Mouse (Mus musculus) brain, embryonic 14.5 days (tissue): ENCODE data around the gene Fez2. TPM values are rescaled to one million over a fixed set of nuclear protein-coding genes. Genes with fewer than 3 reads are reported as not detected.

ENCODE experiments used
- DNase-seq: peaks from one replicate; pipeline ENCODE4 v3.0.0-alpha.2; 2011; ENCODE audit warnings: low read depth
- CTCF ChIP-seq: fragments of 200-500 bp; IDR thresholded peaks from 2 replicates; pipeline ENCODE4 v1.5.1; 2012; ENCODE audit warnings: inconsistent platforms, mild to moderate bottlenecking, moderate library complexity, borderline replicate concordance; ENCODE audit not compliant: insufficient read depth, insufficient read length; ENCODE audit errors: extremely low read depth
- POLR2A ChIP-seq: fragments of 200-500 bp; IDR thresholded peaks from 2 replicates; pipeline ENCODE4 v1.6.1; 2012; ENCODE audit warnings: mild to moderate bottlenecking, inconsistent platforms, borderline replicate concordance; ENCODE audit not compliant: poor library complexity, insufficient read depth, insufficient read length, severe bottlenecking; ENCODE audit errors: extremely low read depth
- polyA plus RNA-seq: library from polyadenylated mRNA; depleted of rRNA; stranded (reverse); fragments of >200 nt; gene quantifications from 2 replicates; pipeline ENCODE4 v1.2.3, GENCODE M21; 2012

The Fez2 gene
- polyA plus RNA-seq, 1 experiment = 35.2 TPM

GRCm38 (mm10) chr17:78444826-78445225 is 26.9 kb upstream of the Fez2 start:
- TF ChIP-seq CTCF (no peak), POLR2A (no peak)

GRCm38 (mm10) chr17:78440771-78441170 is 22.8 kb upstream of the Fez2 start:
- DNase-seq = no peak
- TF ChIP-seq CTCF = no peak
- TF ChIP-seq POLR2A = no peak

More at GRCm38 (mm10) chr17:78444826-78445225, 26.9 kb upstream of the Fez2 start:
- DNase-seq = no peak

GRCm38 (mm10) chr17:78437161-78437560 is 19.2 kb upstream of the Fez2 start:
- DNase-seq = no peak
- TF ChIP-seq POLR2A (no peak), CTCF (no peak)

- TF ChIP-seq POLR2A (no peak), CTCF (no peak)
These were observed 17.7 kb upstream of the Fez2 start for GRCm38 (mm10) chr17:78435661-78436060.

GRCm38 (mm10) chr17:78434746-78435145 is 16.8 kb upstream of the Fez2 start:
- DNase-seq = peak; percentile 22
- TF ChIP-seq CTCF (peak; percentile 75), POLR2A (no peak)

More at GRCm38 (mm10) chr17:78435661-78436060, 17.7 kb upstream of the Fez2 start:
- DNase-seq = no peak

- no peak for DNase-seq
- TF ChIP-seq CTCF = peak; percentile 37; the same call in 1 of the 2 replicates
- TF ChIP-seq POLR2A = no peak
These were observed 12.4 kb upstream of the Fez2 start for GRCm38 (mm10) chr17:78430374-78430773.

- TF ChIP-seq POLR2A (no peak), CTCF (no peak)
- no peak for DNase-seq
These were observed 11.1 kb upstream of the Fez2 start for GRCm38 (mm10) chr17:78429051-78429450.

- TF ChIP-seq POLR2A (no peak), CTCF (no peak)
- DNase-seq = no peak
These were observed 7.1 kb upstream of the Fez2 start for GRCm38 (mm10) chr17:78425026-78425425.

GRCm38 (mm10) chr17:78419216-78419615 is 1.3 kb upstream of the Fez2 start:
- DNase-seq = no peak
- TF ChIP-seq POLR2A (no peak), CTCF (no peak)

- no peak for DNase-seq
- no peak for TF ChIP-seq POLR2A
- TF ChIP-seq CTCF = no peak
These were observed 2.7 kb downstream of the Fez2 start for GRCm38 (mm10) chr17:78415255-78415654.

GRCm38 (mm10) chr17:78409900-78410299 is 8.1 kb downstream of the Fez2 start:
- TF ChIP-seq POLR2A (no peak), CTCF (no peak)
- DNase-seq = peak; percentile 64

GRCm38 (mm10) chr17:78408386-78408785 is 9.6 kb downstream of the Fez2 start:
- TF ChIP-seq CTCF (no peak), POLR2A (no peak)
- peak; percentile 28 for DNase-seq
